Mouse (Mus musculus): ENCODE measurements around the gene Gnaz.

- no peak for TF ChIP-seq CTCF (IDR thresholded peaks at IDR 0.05; ENCODE audit: insufficient read depth, low read length)
- TF ChIP-seq POLR2A (IDR thresholded peaks at IDR 0.05; ENCODE audit: borderline replicate concordance, extremely low read depth, low read depth, low read length) = no peak
These were observed 86.7 kb downstream of the Gnaz start for GRCm38 (mm10) chr10:75053655-75054054.

All from lung, adult 2 months (tissue).